Mouse (Mus musculus): ENCODE measurements at regions not wholly inside any gene's neighbourhood (a gene's known extent, or its start where the extent isn't known, plus 50 kb on each side); places are given as distances from the start of the nearest gene placed in this dataset.

DNA sequence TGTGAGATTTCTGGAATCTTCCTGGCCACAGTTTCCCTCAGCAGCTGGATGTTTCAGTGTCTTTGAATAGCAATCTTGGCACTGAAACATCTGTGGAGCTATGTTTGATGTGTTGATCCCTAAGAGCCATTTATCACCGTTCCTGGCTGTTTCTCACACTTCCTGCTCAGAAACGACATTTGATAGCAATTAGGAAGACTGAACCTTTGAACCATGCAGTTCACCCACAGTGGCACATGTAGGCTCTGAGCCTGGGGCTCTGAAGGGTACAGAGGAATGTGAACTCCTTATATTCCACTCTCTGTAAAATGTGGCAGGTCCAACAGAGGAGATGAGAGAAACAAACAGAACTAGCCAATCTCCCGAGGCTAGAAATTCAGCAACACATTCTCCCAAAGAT, 333.4 kb downstream of the Rnd3 start:
- no peak for ATAC-seq (replicated peaks; ENCODE audit: insufficient number of reproducible peaks, low FRiP score, low TSS enrichment, poor library complexity, severe bottlenecking)

- ATAC-seq (replicated peaks; ENCODE audit: insufficient number of reproducible peaks, low FRiP score, low TSS enrichment, poor library complexity, severe bottlenecking), result peak; percentile 74
Observed at GRCm38 (mm10) chr2:50813568-50814461, 335.1 kb downstream of the Rnd3 start.

GRCm38 (mm10) chr2:50812296-50812695, 336.6 kb downstream of the Rnd3 start:
- no peak for ATAC-seq (replicated peaks; ENCODE audit: insufficient number of reproducible peaks, low FRiP score, low TSS enrichment, poor library complexity, severe bottlenecking)

- no peak for ATAC-seq (replicated peaks; ENCODE audit: insufficient number of reproducible peaks, low FRiP score, low TSS enrichment, poor library complexity, severe bottlenecking)
Observed at GRCm38 (mm10) chr2:50810336-50811066, 338.4 kb downstream of the Rnd3 start.

DNA sequence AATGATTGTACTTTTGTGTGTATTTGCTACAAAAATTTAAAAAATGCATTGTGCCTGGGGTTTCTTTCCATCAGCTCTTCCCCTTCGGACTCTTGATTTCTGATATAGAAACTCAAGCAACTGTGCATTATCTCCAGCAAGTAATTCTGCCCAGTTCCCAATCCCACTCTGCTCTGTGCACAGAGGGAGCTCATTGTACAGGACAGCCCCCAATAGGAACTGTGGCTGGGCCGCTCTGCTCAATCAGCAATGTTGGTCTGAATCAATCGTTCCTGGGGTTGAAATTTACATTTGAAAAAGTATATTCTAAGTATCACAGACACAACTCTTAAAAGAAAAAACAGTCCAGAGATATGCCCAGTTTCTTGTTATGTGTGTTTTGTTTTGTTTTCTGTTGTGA, 339.1 kb downstream of the Rnd3 start:
- no peak for ATAC-seq (replicated peaks; ENCODE audit: insufficient number of reproducible peaks, low FRiP score, low TSS enrichment, poor library complexity, severe bottlenecking)

- ATAC-seq (replicated peaks; ENCODE audit: insufficient number of reproducible peaks, low FRiP score, low TSS enrichment, poor library complexity, severe bottlenecking), result no peak
Observed at GRCm38 (mm10) chr2:50807162-50807960, 341.6 kb downstream of the Rnd3 start.

- no peak for ATAC-seq (replicated peaks; ENCODE audit: insufficient number of reproducible peaks, low FRiP score, low TSS enrichment, poor library complexity, severe bottlenecking)
Observed at GRCm38 (mm10) chr2:50805645-50806044, 343.3 kb downstream of the Rnd3 start.

GRCm38 (mm10) chr2:50796087-50796486, 352.8 kb downstream of the Rnd3 start:
- ATAC-seq (replicated peaks; ENCODE audit: insufficient number of reproducible peaks, low FRiP score, low TSS enrichment, poor library complexity, severe bottlenecking), result no peak

DNA sequence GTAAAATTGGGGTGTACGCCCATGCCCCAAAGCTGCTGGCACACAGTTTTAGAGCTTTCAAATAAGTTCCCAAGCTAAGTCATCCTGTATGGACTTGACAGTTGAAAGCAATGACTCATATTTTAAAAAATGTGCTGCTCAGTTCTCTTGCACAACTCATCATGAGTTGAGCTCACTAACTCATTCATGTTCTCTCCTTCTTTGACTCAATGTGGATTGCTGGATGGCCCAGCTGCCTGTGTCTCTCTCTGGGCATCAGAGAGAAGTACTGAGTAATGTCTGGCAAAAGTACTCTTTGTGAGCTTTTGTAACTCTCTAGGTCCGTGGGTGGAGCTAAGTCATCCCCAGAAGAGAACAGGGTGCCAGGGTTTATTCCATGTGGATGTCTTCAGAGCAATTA, 355.3 kb downstream of the Rnd3 start:
- ATAC-seq (replicated peaks; ENCODE audit: insufficient number of reproducible peaks, low FRiP score, low TSS enrichment, poor library complexity, severe bottlenecking), result no peak

DNA sequence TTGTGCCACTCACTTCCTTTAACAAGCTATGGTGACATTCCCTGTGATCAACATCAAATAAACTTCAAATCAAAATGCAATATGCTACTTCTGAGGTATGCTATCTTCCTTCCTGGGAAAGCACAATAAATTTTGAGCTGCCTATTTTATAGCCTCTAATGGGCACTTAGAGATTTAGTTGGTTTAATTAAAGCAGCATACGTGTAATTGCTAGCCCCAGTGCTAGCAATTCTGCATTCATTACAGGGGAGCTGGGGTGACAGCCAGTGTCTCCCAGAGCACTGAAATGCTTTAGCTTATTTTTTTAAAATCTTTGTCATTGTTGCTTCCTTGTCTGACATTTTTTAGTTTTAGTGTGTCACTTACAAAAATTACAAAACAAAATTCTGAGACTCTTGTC, 355.8 kb downstream of the Rnd3 start:
- ATAC-seq (replicated peaks; ENCODE audit: insufficient number of reproducible peaks, low FRiP score, low TSS enrichment, poor library complexity, severe bottlenecking), result no peak

- 0 out of 2 replicates have a peak, but pooled peaks have one; percentile 5 for ATAC-seq (replicated peaks; ENCODE audit: insufficient number of reproducible peaks, low FRiP score, low TSS enrichment, poor library complexity, severe bottlenecking)
Observed at GRCm38 (mm10) chr2:50789051-50789651, 359.8 kb downstream of the Rnd3 start.

- ATAC-seq (replicated peaks; ENCODE audit: insufficient number of reproducible peaks, low FRiP score, low TSS enrichment, poor library complexity, severe bottlenecking), result no peak
Observed at GRCm38 (mm10) chr2:50772101-50772500, 376.8 kb downstream of the Rnd3 start.

DNA sequence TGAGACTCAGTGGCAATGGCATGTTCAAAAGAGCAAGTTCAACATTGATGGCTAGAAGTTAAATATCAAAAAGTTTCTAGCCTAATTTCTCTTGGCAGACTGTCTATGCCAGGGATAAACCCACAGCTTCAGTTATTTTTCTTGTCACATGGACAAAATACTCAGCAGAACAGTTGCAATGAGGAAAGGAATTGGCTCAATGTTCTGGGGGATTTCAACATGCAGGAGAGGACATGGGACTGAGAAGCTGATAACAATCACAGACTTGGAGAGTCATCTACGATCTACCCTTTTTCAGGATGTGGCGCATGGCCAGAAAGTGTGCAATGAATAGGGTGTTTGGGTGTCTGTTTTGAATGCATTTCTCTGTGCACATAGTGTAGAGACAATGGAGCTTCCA, 389.9 kb downstream of the Rnd3 start:
- no peak for ATAC-seq (replicated peaks; ENCODE audit: insufficient number of reproducible peaks, low FRiP score, low TSS enrichment, poor library complexity, severe bottlenecking)

DNA sequence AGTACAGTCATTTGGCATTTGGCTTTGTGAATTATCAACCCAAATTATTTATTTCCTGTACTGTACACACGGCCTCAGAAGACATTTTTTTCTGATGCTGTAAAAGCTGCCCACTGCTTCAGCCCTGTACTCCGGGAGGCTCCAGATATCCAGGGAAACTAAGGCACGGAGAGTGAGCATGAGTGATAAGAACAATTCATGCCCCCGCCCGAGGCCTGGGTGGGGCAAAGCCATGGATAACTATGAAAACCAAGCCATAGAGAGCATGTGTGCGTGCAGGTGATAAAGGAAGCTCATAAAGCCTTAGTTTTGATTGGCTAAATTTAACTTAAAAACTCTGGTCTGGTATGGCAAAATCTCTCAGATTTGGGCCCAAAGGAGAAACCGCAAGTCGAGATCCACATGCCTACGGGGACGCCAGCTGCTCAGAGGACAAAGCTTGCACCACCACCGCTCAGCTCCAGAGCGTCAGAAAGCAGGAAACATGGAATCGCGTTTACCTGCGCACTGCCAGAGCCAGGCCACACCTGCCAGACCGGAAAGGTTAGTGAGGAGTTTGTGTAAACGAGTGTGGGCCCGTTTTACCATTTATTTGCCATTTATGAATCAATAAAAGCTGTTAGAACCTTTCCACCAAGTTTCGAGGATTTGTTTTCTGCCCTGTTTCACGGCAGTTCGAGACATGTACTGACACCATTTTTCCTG, 390.9 kb downstream of the Rnd3 start:
- no peak for ATAC-seq (replicated peaks; ENCODE audit: insufficient number of reproducible peaks, low FRiP score, low TSS enrichment, poor library complexity, severe bottlenecking)

GRCm38 (mm10) chr2:50755616-50756450, 393.1 kb downstream of the Rnd3 start:
- ATAC-seq (replicated peaks; ENCODE audit: insufficient number of reproducible peaks, low FRiP score, low TSS enrichment, poor library complexity, severe bottlenecking), result no peak

- ATAC-seq (replicated peaks; ENCODE audit: insufficient number of reproducible peaks, low FRiP score, low TSS enrichment, poor library complexity, severe bottlenecking), result no peak
Observed at GRCm38 (mm10) chr2:50755160-50755559, 393.8 kb downstream of the Rnd3 start.

GRCm38 (mm10) chr2:50752408-50752807, 396.5 kb downstream of the Rnd3 start:
- ATAC-seq (replicated peaks; ENCODE audit: insufficient number of reproducible peaks, low FRiP score, low TSS enrichment, poor library complexity, severe bottlenecking), result no peak

All from monocyte, adult 5-6 weeks (primary cell).